Mouse (Mus musculus): Measurements from ENCODE around the gene Ahcyl1. TPM values are rescaled to one million over a fixed set of nuclear protein-coding genes. Genes with fewer than 3 reads are reported as not detected.

The Ahcyl1 gene
- total and polyA plus RNA-seq, 2 experiments from 2014 or later: 32.0 to 43.3 TPM

DNA sequence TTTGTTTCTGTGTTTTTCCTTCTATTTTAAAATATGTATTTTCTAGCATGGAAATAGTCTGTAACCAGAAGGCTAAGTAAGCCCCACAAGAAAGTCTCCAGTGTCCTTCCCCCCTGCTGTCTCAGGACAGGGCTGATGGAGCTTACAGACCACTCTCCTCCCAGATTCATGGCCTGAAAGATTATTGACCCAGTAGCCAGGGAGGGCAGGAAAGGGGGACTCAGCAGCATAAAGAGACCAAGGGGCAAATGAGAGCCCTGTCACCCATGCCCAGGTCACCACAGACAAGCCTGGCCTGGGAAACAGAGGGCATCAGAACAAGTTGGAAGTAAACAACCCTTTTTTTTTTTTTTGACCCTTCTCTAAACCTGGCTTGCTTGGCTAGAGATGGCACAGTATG is 45.0 kb upstream of the Ahcyl1 start:
- DNase-seq (ENCODE audit: low spot score) (no peak), ATAC-seq (ENCODE audit: insufficient read depth, low read depth) (no peak)
- peaks cover 47% of the 10 kb centered on the region for H3K4me1 ChIP-seq (ENCODE audit: control insufficient read depth, insufficient read depth)
- H3K36me3 ChIP-seq (replicated peaks; ENCODE audit: control insufficient read depth, insufficient read depth, low read length): peaks cover 27% of the 10 kb centered on the region
- H3K4me2 ChIP-seq (ENCODE audit: low read depth, low read length): no peak overlapping the region
- H3K27ac ChIP-seq (ENCODE audit: low read depth): peak overlapping the region; percentile 67
- TF ChIP-seq CTCF (IDR thresholded peaks at IDR 0.05; ENCODE audit: low read depth): no peak
- no peak for TF ChIP-seq EP300 (IDR thresholded peaks at IDR 0.05; ENCODE audit: low read depth)
- H3K4me3 ChIP-seq (ENCODE audit: low read depth, low read length): no peak overlapping the region
- H3K27me3 ChIP-seq (ENCODE audit: control insufficient read depth, insufficient read depth, low read length): no peaks in the 10 kb centered on the region
- H3K9me3 ChIP-seq (replicated peaks; ENCODE audit: control insufficient read depth, low read length): no peaks in the 10 kb centered on the region
- no peak overlapping the region for H3K9ac ChIP-seq (replicated peaks; ENCODE audit: low read depth, low read length)

GRCm38 (mm10) chr3:107740578-107741207 is 44.3 kb upstream of the Ahcyl1 start:
- peak; percentile 83 for ATAC-seq (ENCODE audit: insufficient read depth, low read depth)
- no peak overlapping the region for H3K9ac ChIP-seq (replicated peaks; ENCODE audit: low read depth, low read length)
- peak overlapping the region; percentile 67 for H3K27ac ChIP-seq (ENCODE audit: low read depth)
- H3K4me3 ChIP-seq (ENCODE audit: low read depth, low read length): no peak overlapping the region
- no peak overlapping the region for H3K4me2 ChIP-seq (ENCODE audit: low read depth, low read length)
- DNase-seq (ENCODE audit: low spot score): peak; percentile 81
- WGBS: 21% methylated on average over 6 of the region's 6 CpGs
- TF ChIP-seq CTCF (IDR thresholded peaks at IDR 0.05; ENCODE audit: low read depth): no peak
- TF ChIP-seq EP300 (IDR thresholded peaks at IDR 0.05; ENCODE audit: low read depth): 0 out of 2 replicates have a peak, but pooled peaks have one; percentile 13
- H3K36me3 ChIP-seq (replicated peaks; ENCODE audit: control insufficient read depth, insufficient read depth, low read length): peaks cover 20% of the 10 kb centered on the region
- no peaks in the 10 kb centered on the region for H3K27me3 ChIP-seq (ENCODE audit: control insufficient read depth, insufficient read depth, low read length)
- peaks cover 47% of the 10 kb centered on the region for H3K4me1 ChIP-seq (ENCODE audit: control insufficient read depth, insufficient read depth)
- H3K9me3 ChIP-seq (replicated peaks; ENCODE audit: control insufficient read depth, low read length): no peaks in the 10 kb centered on the region

- Histone ChIP-seq H3K36me3 (replicated peaks; ENCODE audit: control insufficient read depth, insufficient read depth, low read length) (peaks cover 14% of the 10 kb centered on the region), H3K4me2 (ENCODE audit: low read depth, low read length) (no peak overlapping the region), H3K4me1 (ENCODE audit: control insufficient read depth, insufficient read depth) (peaks cover 47% of the 10 kb centered on the region), H3K27ac (ENCODE audit: low read depth) (peak overlapping the region; percentile 67), H3K9ac (replicated peaks; ENCODE audit: low read depth, low read length) (0 out of 2 replicates have a peak overlapping the region, but pooled peaks have one; percentile 9), H3K4me3 (ENCODE audit: low read depth, low read length) (no peak overlapping the region), H3K9me3 (replicated peaks; ENCODE audit: control insufficient read depth, low read length) (no peaks in the 10 kb centered on the region), H3K27me3 (ENCODE audit: control insufficient read depth, insufficient read depth, low read length) (no peaks in the 10 kb centered on the region)
- TF ChIP-seq CTCF (IDR thresholded peaks at IDR 0.05; ENCODE audit: low read depth): no peak
- no peak for TF ChIP-seq EP300 (IDR thresholded peaks at IDR 0.05; ENCODE audit: low read depth)
- 79% methylated on average over 2 of the region's 2 CpGs for WGBS
- DNase-seq (ENCODE audit: low spot score) (no peak), ATAC-seq (ENCODE audit: insufficient read depth, low read depth) (no peak)
Observed at GRCm38 (mm10) chr3:107739966-107740365, 43.6 kb upstream of the Ahcyl1 start.

DNA sequence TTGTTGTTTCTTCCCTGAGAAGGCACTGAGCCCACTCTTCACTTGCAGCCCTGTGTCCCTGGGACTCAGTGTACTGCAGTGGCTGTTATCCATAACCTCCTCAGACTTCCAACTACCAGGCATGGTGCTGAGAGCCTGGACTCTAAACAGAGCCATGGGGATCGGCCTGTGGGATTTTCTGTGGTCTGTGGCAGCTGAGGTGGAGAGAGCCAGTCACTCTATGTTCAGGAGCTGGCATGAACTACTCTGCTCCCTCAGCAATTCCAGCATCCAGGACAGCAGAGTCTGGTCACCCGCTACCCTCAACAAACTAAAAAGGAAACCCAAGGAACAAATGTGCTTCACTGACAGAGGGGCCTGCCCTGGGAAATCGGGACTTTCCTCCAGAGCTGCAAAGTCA is 43.1 kb upstream of the Ahcyl1 start:
- H3K27ac ChIP-seq (ENCODE audit: low read depth): peak overlapping the region; percentile 67
- ATAC-seq (ENCODE audit: insufficient read depth, low read depth): no peak
- H3K9ac ChIP-seq (replicated peaks; ENCODE audit: low read depth, low read length): 0 out of 2 replicates have a peak overlapping the region, but pooled peaks have one; percentile 9
- WGBS: 58% methylated on average over 3 of the region's 3 CpGs
- H3K9me3 ChIP-seq (replicated peaks; ENCODE audit: control insufficient read depth, low read length): no peaks in the 10 kb centered on the region
- H3K36me3 ChIP-seq (replicated peaks; ENCODE audit: control insufficient read depth, insufficient read depth, low read length): peaks cover 14% of the 10 kb centered on the region
- H3K27me3 ChIP-seq (ENCODE audit: control insufficient read depth, insufficient read depth, low read length): no peaks in the 10 kb centered on the region
- H3K4me3 ChIP-seq (ENCODE audit: low read depth, low read length): no peak overlapping the region
- H3K4me2 ChIP-seq (ENCODE audit: low read depth, low read length): no peak overlapping the region
- no peak for TF ChIP-seq EP300 (IDR thresholded peaks at IDR 0.05; ENCODE audit: low read depth)
- TF ChIP-seq CTCF (IDR thresholded peaks at IDR 0.05; ENCODE audit: low read depth): no peak
- no peak for DNase-seq (ENCODE audit: low spot score)
- H3K4me1 ChIP-seq (ENCODE audit: control insufficient read depth, insufficient read depth): peaks cover 47% of the 10 kb centered on the region

DNA sequence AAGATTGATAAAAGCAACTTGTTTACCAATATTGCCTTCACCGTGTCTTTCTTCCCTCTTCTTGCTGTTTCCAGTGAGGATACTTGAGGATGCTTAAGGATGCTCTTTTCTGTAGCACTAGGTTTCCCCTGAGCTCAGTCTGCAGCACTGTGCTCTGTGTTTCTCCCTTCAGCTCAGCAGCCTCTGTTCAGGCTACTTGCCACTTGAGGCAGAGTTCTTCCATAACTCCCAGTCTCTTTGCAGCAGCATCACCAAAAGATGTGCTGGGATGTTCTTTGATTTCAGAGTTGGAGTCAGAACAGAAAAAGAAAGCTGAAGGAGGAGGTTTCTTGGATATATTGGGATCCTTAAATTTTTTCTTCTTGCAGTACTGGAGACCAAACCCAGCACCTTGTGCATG is 42.3 kb upstream of the Ahcyl1 start:
- Histone ChIP-seq H3K4me3 (ENCODE audit: low read depth, low read length) (no peak overlapping the region), H3K4me2 (ENCODE audit: low read depth, low read length) (no peak overlapping the region), H3K9ac (replicated peaks; ENCODE audit: low read depth, low read length) (no peak overlapping the region), H3K36me3 (replicated peaks; ENCODE audit: control insufficient read depth, insufficient read depth, low read length) (peaks cover 14% of the 10 kb centered on the region), H3K27ac (ENCODE audit: low read depth) (no peak overlapping the region), H3K27me3 (ENCODE audit: control insufficient read depth, insufficient read depth, low read length) (no peaks in the 10 kb centered on the region), H3K4me1 (ENCODE audit: control insufficient read depth, insufficient read depth) (peaks cover 43% of the 10 kb centered on the region), H3K9me3 (replicated peaks; ENCODE audit: control insufficient read depth, low read length) (no peaks in the 10 kb centered on the region)
- DNase-seq (ENCODE audit: low spot score): no peak
- WGBS: 83% methylated on average over 1 of the region's 1 CpGs
- no peak for ATAC-seq (ENCODE audit: insufficient read depth, low read depth)
- TF ChIP-seq CTCF (IDR thresholded peaks at IDR 0.05; ENCODE audit: low read depth) (no peak), EP300 (IDR thresholded peaks at IDR 0.05; ENCODE audit: low read depth) (no peak)

Data from heart, postnatal 0 days (tissue).